Mouse (Mus musculus) spleen, adult 2 months (tissue): ENCODE data around the gene Itga2b. TPM values are rescaled to one million over a fixed set of nuclear protein-coding genes. Genes with fewer than 3 reads are reported as not detected.
A peak's percentile ranks its signal among the peaks of the same experiment; 100 is the strongest.

ENCODE experiments used
- DNase-seq, 2 experiments: peaks; one replicate each; pipeline versions ENCODE4 v3.0.0 to v3.0.0-alpha.2; 2012 to 2021; ENCODE audit warnings: low spot score in 2 of 2, low read depth in 1 of 2
- H3K27ac ChIP-seq: fragments of 200-500 bp; 2 replicates; pipeline ENCODE4 v1.5.1; 2012; ENCODE audit warnings: low read length, inconsistent platforms; ENCODE audit not compliant: insufficient read depth
- H3K27me3 ChIP-seq: fragments of 200-500 bp; 2 replicates; pipeline ENCODE4 v1.6.1; 2012; ENCODE audit warnings: mild to moderate bottlenecking, moderate library complexity, low read length, inconsistent platforms; ENCODE audit not compliant: control insufficient read depth, insufficient read depth
- H3K36me3 ChIP-seq: fragments of 200-500 bp; 2 replicates; pipeline ENCODE4 v1.6.1; 2012; ENCODE audit warnings: mild to moderate bottlenecking, low read length, inconsistent platforms; ENCODE audit not compliant: control insufficient read depth, insufficient read depth
- H3K4me1 ChIP-seq: fragments of 200-500 bp; 2 replicates; pipeline ENCODE4 v1.6.1; 2011; ENCODE audit warnings: inconsistent platforms; ENCODE audit not compliant: control insufficient read depth, insufficient read depth, insufficient read length
- H3K4me3 ChIP-seq: fragments of 200-500 bp; 2 replicates; pipeline ENCODE4 v1.5.1; 2011; ENCODE audit warnings: mild to moderate bottlenecking, inconsistent platforms; ENCODE audit not compliant: insufficient read depth, insufficient read length; ENCODE audit errors: extremely low read depth
- CTCF ChIP-seq: fragments of 200-500 bp; IDR thresholded peaks from 2 replicates; pipeline ENCODE4 v1.5.1; 2011; ENCODE audit warnings: mild to moderate bottlenecking, inconsistent platforms; ENCODE audit not compliant: insufficient read depth, insufficient read length, insufficient replicate concordance; ENCODE audit errors: extremely low read depth
- POLR2A ChIP-seq: fragments of 200-500 bp; IDR thresholded peaks from 2 replicates; pipeline ENCODE4 v1.6.1; 2011; ENCODE audit warnings: low read depth, low read length, inconsistent platforms
- WGBS: fragments of 180-500 bp; shearing (Covaris S2); methylation state at CpG from one replicate; pipeline ENCODE4 v1.1.7; 2018; 5-methylcytosine and 5-hydroxymethylcytosine counted together
- polyA plus RNA-seq: library from polyadenylated mRNA; depleted of rRNA; stranded (reverse); fragments of >200 nt; gene quantifications from 2 replicates; pipeline ENCODE4 v1.2.3, GENCODE M21; 2012

The Itga2b gene
- polyA plus RNA-seq, 1 experiment = 60.8 TPM

DNA sequence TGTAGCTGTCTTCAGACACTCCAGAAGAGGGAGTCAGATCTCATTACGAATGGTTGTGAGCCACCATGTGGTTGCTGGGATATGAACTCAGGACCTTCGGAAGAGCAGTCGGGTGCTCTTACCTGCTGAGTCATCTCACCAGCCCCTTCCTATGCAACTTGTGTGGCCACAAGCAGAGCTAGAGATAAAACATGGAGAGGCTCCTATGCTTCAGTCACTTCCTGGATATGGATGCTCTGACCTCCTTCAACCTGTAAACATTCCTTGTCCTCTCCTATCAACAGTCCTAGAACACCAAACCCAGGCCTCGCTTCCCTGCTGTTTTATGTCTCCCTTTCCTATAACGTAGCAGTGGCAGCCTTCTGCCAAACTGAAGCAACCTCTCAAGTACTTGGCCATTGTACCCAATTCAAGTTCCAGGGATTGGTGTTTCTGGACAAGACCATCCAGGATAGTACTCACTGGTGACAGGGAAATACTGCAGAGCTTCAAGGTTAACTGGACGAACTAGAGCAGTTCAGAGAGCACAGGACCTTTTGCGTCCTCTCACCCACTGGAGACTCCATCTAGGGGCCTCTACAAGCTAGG, 24.2 kb upstream of the Itga2b start:
- H3K27me3 ChIP-seq = no peaks in the 10 kb centered on the region
- TF ChIP-seq CTCF (no peak), POLR2A (no peak)
- H3K36me3 ChIP-seq = peaks cover 14% of the 10 kb centered on the region
- no peaks in the 10 kb centered on the region for H3K4me1 ChIP-seq
- WGBS = 81% methylated on average over 7 of the region's 7 CpGs
- H3K4me3 ChIP-seq = no peak overlapping the region
- no peak overlapping the region for H3K27ac ChIP-seq
- no peak for DNase-seq

GRCm38 (mm10) chr11:102493241-102493640, 23.3 kb upstream of the Itga2b start:
- Histone ChIP-seq H3K36me3 (peaks cover 10% of the 10 kb centered on the region), H3K4me3 (no peak overlapping the region), H3K27me3 (no peaks in the 10 kb centered on the region), H3K4me1 (no peaks in the 10 kb centered on the region), H3K27ac (no peak overlapping the region)
- TF ChIP-seq POLR2A = no peak
- TF ChIP-seq CTCF = no peak
- WGBS = 96% methylated on average over 2 of the region's 2 CpGs
- DNase-seq = no peak

GRCm38 (mm10) chr11:102487901-102488300, 18.0 kb upstream of the Itga2b start:
- 86% methylated on average over 2 of the region's 2 CpGs for WGBS
- no peak overlapping the region for H3K4me3 ChIP-seq
- peaks cover 4% of the 10 kb centered on the region for H3K36me3 ChIP-seq
- no peak for DNase-seq
- H3K27ac ChIP-seq = no peak overlapping the region
- H3K27me3 ChIP-seq = no peaks in the 10 kb centered on the region
- TF ChIP-seq POLR2A = no peak
- no peak for TF ChIP-seq CTCF
- no peaks in the 10 kb centered on the region for H3K4me1 ChIP-seq

- no peaks in the 10 kb centered on the region for H3K4me1 ChIP-seq
- H3K27ac ChIP-seq = no peak overlapping the region
- 70% methylated on average over 11 of the region's 11 CpGs for WGBS
- DNase-seq = peak; percentile 15 to 23
- H3K36me3 ChIP-seq = peaks cover 6% of the 10 kb centered on the region
- TF ChIP-seq POLR2A = no peak
- TF ChIP-seq CTCF = peak; percentile 41; the same call in 1 of the 2 replicates
- H3K27me3 ChIP-seq = no peaks in the 10 kb centered on the region
- no peak overlapping the region for H3K4me3 ChIP-seq
Observed at GRCm38 (mm10) chr11:102486733-102487386, 16.9 kb upstream of the Itga2b start.

DNA sequence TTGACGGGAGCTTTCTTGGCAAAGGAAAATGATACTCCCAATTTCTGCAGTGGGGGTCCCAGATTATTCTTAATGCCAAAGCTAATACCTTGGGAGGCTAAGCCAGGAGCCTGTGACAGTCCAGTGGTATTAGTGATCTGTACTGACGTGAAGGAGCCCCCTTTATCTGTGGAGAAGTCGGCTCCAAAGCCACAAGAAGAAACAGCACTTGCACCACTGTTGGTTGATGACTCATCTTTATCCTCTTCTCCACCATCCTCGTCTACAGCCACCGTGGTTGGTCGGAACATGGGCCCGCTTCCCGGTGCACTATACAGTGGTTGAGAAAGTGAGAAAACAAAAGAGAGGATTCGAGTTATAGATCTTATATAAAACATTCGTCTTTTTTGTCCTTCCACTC, 11.9 kb upstream of the Itga2b start:
- H3K4me3 ChIP-seq = no peak overlapping the region
- no peaks in the 10 kb centered on the region for H3K27me3 ChIP-seq
- no peaks in the 10 kb centered on the region for H3K4me1 ChIP-seq
- no peak for DNase-seq
- 89% methylated on average over 10 of the region's 10 CpGs for WGBS
- H3K36me3 ChIP-seq = peaks cover 40% of the 10 kb centered on the region
- no peak overlapping the region for H3K27ac ChIP-seq
- TF ChIP-seq POLR2A (no peak), CTCF (no peak)

DNA sequence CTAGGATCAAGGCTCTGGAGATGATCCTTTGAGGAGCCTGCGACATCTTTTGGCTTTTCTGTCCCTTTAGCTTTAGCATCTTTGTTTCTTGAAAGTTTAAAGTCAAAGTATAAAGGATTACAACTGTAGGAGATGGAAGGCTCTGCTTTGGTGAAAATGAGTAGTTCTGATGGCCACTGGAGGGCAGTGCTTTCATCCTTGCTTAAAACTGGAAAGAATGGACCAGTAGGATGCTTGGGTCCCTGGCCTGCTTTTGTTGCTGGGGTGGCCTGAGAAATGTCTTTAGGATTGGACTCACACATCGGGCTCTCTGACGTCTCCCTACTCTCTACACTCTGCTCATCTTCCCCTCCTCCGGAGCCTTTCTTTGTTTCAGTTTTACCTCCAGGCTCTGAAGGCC, 11.0 kb upstream of the Itga2b start:
- Histone ChIP-seq H3K27ac (no peak overlapping the region), H3K4me3 (no peak overlapping the region), H3K27me3 (no peaks in the 10 kb centered on the region), H3K36me3 (peaks cover 37% of the 10 kb centered on the region), H3K4me1 (no peaks in the 10 kb centered on the region)
- TF ChIP-seq CTCF (no peak), POLR2A (no peak)
- no peak for DNase-seq
- WGBS = 97% methylated on average over 4 of the region's 4 CpGs

- H3K27ac ChIP-seq = no peak overlapping the region
- no peak for DNase-seq
- H3K4me1 ChIP-seq = no peaks in the 10 kb centered on the region
- H3K4me3 ChIP-seq = no peak overlapping the region
- H3K27me3 ChIP-seq = no peaks in the 10 kb centered on the region
- TF ChIP-seq POLR2A = no peak
- TF ChIP-seq CTCF = no peak
- peaks cover 37% of the 10 kb centered on the region for H3K36me3 ChIP-seq
- 91% methylated on average over 15 of the region's 15 CpGs for WGBS
Observed at GRCm38 (mm10) chr11:102480111-102480510, 10.2 kb upstream of the Itga2b start.
